In the genomic region with DNA sequence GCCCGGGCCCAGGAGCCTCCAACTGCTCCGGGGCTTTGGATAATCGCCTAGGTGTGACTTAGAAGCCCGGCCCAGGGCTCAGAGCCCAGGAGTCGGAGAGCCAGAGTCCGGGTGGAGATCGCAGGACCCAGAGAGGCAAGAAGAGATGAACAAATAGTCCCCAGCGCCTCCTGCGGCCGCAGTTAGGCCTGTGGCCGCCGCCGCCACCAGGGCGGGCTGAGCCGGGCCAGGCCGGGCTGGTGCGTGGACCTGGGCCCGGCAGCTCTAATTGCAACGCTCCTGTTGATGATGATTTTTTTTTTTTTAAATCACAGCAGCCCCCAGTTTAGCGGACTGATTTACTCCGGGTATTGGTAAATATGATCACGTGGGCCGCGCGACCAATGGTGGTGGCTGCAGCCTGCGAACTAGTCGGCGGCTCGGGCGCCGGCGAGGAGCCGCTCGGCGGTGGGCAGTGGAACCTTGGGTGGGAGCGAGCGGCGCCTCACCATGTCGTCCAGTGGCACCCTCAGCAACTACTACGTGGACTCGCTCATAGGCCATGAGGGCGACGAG, we compare ENCODE assay signal across 9 mouse cellular contexts. TPM values are rescaled to one million over a fixed set of nuclear protein-coding genes. Genes with fewer than 3 reads are reported as not detected.
DNase-seq lines count a peak whose midpoint lies in the region; ATAC-seq and TF ChIP-seq lines count a peak whose summit lies in the region.
"Had no signal": no experiment of that assay in that cellular context is flagged by ENCODE, and none has a peak within 500 bp of the region (broad histone marks: within the 10 kb centered on the region; RNA-seq: fewer than 3 reads in every experiment).

A gene (plus strand): TSS at position 161 of the 555 bp plus-strand sequence.

- under 1% methylated on average over 43 of the region's 43 CpGs for WGBS in lung, embryonic 14.5 days
- under 1% methylated on average over 43 of the region's 43 CpGs for WGBS in embryonic facial prominence, embryonic 15.5 days
- under 1% methylated on average over 43 of the region's 43 CpGs for WGBS in hindbrain, embryonic 12.5 days
- under 1% methylated on average over 42 of the region's 43 CpGs for WGBS in limb, embryonic 14.5 days
- WGBS in stomach, embryonic 14.5 days, result 1% methylated on average over 43 of the region's 43 CpGs

- no peaks in the 10 kb centered on the region for H3K9me3 ChIP-seq in lung, embryonic 14.5 days (ENCODE audit: low read depth, low read length)
- H3K9me3 ChIP-seq in embryonic facial prominence, embryonic 15.5 days (replicated peaks), result no peaks in the 10 kb centered on the region
- no peaks in the 10 kb centered on the region for H3K9me3 ChIP-seq in hindbrain, embryonic 12.5 days (replicated peaks)
- H3K9me3 ChIP-seq in limb, embryonic 14.5 days (ENCODE audit: control insufficient read depth, low read length), result no peaks in the 10 kb centered on the region
- no peaks in the 10 kb centered on the region for H3K9me3 ChIP-seq in stomach, embryonic 14.5 days (ENCODE audit: control insufficient read depth, low read depth, low read length)

- no peaks in the 10 kb centered on the region for H3K4me1 ChIP-seq in lung, embryonic 14.5 days (ENCODE audit: insufficient read depth)
- peaks cover 15% of the 10 kb centered on the region for H3K4me1 ChIP-seq in embryonic facial prominence, embryonic 15.5 days
- peaks cover 10% of the 10 kb centered on the region for H3K4me1 ChIP-seq in hindbrain, embryonic 12.5 days
- peaks cover 35% of the 10 kb centered on the region for H3K4me1 ChIP-seq in limb, embryonic 14.5 days (ENCODE audit: control insufficient read depth, insufficient read depth, low read length)
- H3K4me1 ChIP-seq in stomach, embryonic 14.5 days (ENCODE audit: control insufficient read depth, insufficient read depth, low read length), result no peaks in the 10 kb centered on the region

- H3K27ac ChIP-seq in lung, embryonic 14.5 days (ENCODE audit: low read depth), result no peak within 1 kb of the TSS
- H3K27ac ChIP-seq in embryonic facial prominence, embryonic 15.5 days (replicated peaks), result no peak within 1 kb of the TSS
- H3K27ac ChIP-seq in hindbrain, embryonic 12.5 days, result no peak within 1 kb of the TSS
- peak within 1 kb of the TSS; percentile 89 for H3K27ac ChIP-seq in limb, embryonic 14.5 days (replicated peaks; ENCODE audit: low read depth, low read length)
- H3K27ac ChIP-seq in stomach, embryonic 14.5 days (ENCODE audit: low read length), result no peak within 1 kb of the TSS

- ATAC-seq in lung, embryonic 14.5 days (ENCODE audit: insufficient read depth), result peak; percentile 65; the same call in 1 of the 2 replicates
- peak; percentile 30; the same call in 1 of the 2 replicates for ATAC-seq in embryonic facial prominence, embryonic 15.5 days (ENCODE audit: insufficient number of reproducible peaks, low FRiP score, low TSS enrichment, low read depth)
- ATAC-seq in hindbrain, embryonic 12.5 days (ENCODE audit: low FRiP score), result peak; percentile 80
- peak; percentile 29 for ATAC-seq in limb, embryonic 14.5 days (ENCODE audit: low FRiP score, low read depth)
- no peak for ATAC-seq in stomach, embryonic 14.5 days (ENCODE audit: insufficient number of reproducible peaks, insufficient read depth, low FRiP score, low read depth)

- peak within 1 kb of the TSS; percentile 36 for H3K4me3 ChIP-seq in lung, embryonic 14.5 days (ENCODE audit: low read depth, low read length)
- peak within 1 kb of the TSS; percentile 38 for H3K4me3 ChIP-seq in embryonic facial prominence, embryonic 15.5 days (replicated peaks)
- peak within 1 kb of the TSS; percentile 24 for H3K4me3 ChIP-seq in hindbrain, embryonic 12.5 days
- H3K4me3 ChIP-seq in limb, embryonic 14.5 days (replicated peaks; ENCODE audit: low read length), result peak within 1 kb of the TSS; percentile 55
- peak within 1 kb of the TSS; percentile 19 for H3K4me3 ChIP-seq in stomach, embryonic 14.5 days (ENCODE audit: low read depth, low read length)

- intact Hi-C loops in left cerebral cortex, postnatal 4 days (cut with DNase I), result loop anchor here (10.0 kb wide), 1 partner anchor 1407 kb away; no protein-coding TSS in a partner anchor

- H3K27me3 ChIP-seq in lung, embryonic 14.5 days (ENCODE audit: insufficient read depth, low read length), result peaks cover 99% of the 10 kb centered on the region
- peaks cover 97% of the 10 kb centered on the region for H3K27me3 ChIP-seq in embryonic facial prominence, embryonic 15.5 days
- H3K27me3 ChIP-seq in hindbrain, embryonic 12.5 days, result peaks cover 97% of the 10 kb centered on the region
- peaks cover 56% of the 10 kb centered on the region for H3K27me3 ChIP-seq in limb, embryonic 14.5 days (ENCODE audit: control insufficient read depth, insufficient read depth, low read length)
- peaks cover 64% of the 10 kb centered on the region for H3K27me3 ChIP-seq in stomach, embryonic 14.5 days (ENCODE audit: control insufficient read depth, insufficient read depth, low read length)

- DNase-seq in lung, embryonic 14.5 days, result peak; percentile 55
- no peak for DNase-seq in lung, postnatal 14 days
- no peak for DNase-seq in limb, embryonic 14.5 days (ENCODE audit: low spot score)
- DNase-seq in left cerebral cortex, postnatal 4 days, result no peak
- DNase-seq in lung, postnatal 10 days, result no peak

- no peak for TF ChIP-seq POLR2A in limb, embryonic 14.5 days (IDR thresholded peaks at IDR 0.05; ENCODE audit: borderline replicate concordance, extremely low read depth, insufficient read depth, insufficient read length)

- TF ChIP-seq CTCF in lung, embryonic 14.5 days (IDR thresholded peaks at IDR 0.05; ENCODE audit: low read depth), result no peak

- no peaks in the 10 kb centered on the region for H3K36me3 ChIP-seq in lung, embryonic 14.5 days (ENCODE audit: insufficient read depth)
- no peaks in the 10 kb centered on the region for H3K36me3 ChIP-seq in embryonic facial prominence, embryonic 15.5 days
- H3K36me3 ChIP-seq in hindbrain, embryonic 12.5 days, result no peaks in the 10 kb centered on the region
- peaks cover 11% of the 10 kb centered on the region for H3K36me3 ChIP-seq in limb, embryonic 14.5 days (ENCODE audit: control insufficient read depth, insufficient read depth, low read length)
- no peaks in the 10 kb centered on the region for H3K36me3 ChIP-seq in stomach, embryonic 14.5 days (ENCODE audit: control insufficient read depth, insufficient read depth, low read length)

- H3K4me2 ChIP-seq in lung, embryonic 14.5 days, result peak within 1 kb of the TSS; percentile 59
- peak within 1 kb of the TSS; percentile 53 for H3K4me2 ChIP-seq in embryonic facial prominence, embryonic 15.5 days (replicated peaks)
- peak within 1 kb of the TSS; percentile 48 for H3K4me2 ChIP-seq in hindbrain, embryonic 12.5 days (replicated peaks)
- peak within 1 kb of the TSS; percentile 96 for H3K4me2 ChIP-seq in limb, embryonic 14.5 days (replicated peaks; ENCODE audit: low read depth, low read length, severe bottlenecking)
- peak within 1 kb of the TSS; percentile 28 for H3K4me2 ChIP-seq in stomach, embryonic 14.5 days (replicated peaks; ENCODE audit: low read depth, low read length)

- H3K9ac ChIP-seq in lung, embryonic 14.5 days, result 0 out of 2 replicates have a peak within 1 kb of the TSS, but pooled peaks have one; percentile 16
- H3K9ac ChIP-seq in embryonic facial prominence, embryonic 15.5 days, result 0 out of 2 replicates have a peak within 1 kb of the TSS, but pooled peaks have one; percentile 2
- H3K9ac ChIP-seq in hindbrain, embryonic 12.5 days, result no peak within 1 kb of the TSS
- peak within 1 kb of the TSS; percentile 86 for H3K9ac ChIP-seq in limb, embryonic 14.5 days (ENCODE audit: low read depth, low read length, severe bottlenecking)
- no peak within 1 kb of the TSS for H3K9ac ChIP-seq in stomach, embryonic 14.5 days (replicated peaks; ENCODE audit: low read depth, low read length)

RNA-seq across cellular contexts. Expression of the gene that starts here (rescaled TPM):
- polyA plus RNA-seq in lung, embryonic 14.5 days (2014; fragmentation: Nextera tagmentation; extraction: Ambion mirVana), result 0.13 TPM in 1 of 2 replicates, not detected in the other
- polyA plus RNA-seq in embryonic facial prominence, embryonic 15.5 days (2015; fragmentation: Nextera tagmentation; extraction: Ambion mirVana), result 2.8 and 4.5 TPM in 2 replicates
- 0.10 TPM in 1 of 2 replicates, not detected in the other for polyA plus RNA-seq in hindbrain, embryonic 12.5 days (2016; fragmentation: Nextera tagmentation; extraction: Ambion mirVana)
- 19.6 and 25.7 TPM in 2 replicates for polyA plus RNA-seq in limb, embryonic 14.5 days (2012; rRNA removed)
- polyA plus RNA-seq in limb, embryonic 14.5 days (2014; fragmentation: Nextera tagmentation; extraction: Ambion mirVana), result 7.6 and 8.7 TPM in 2 replicates
- 0.22 and 0.41 TPM in 2 replicates for polyA plus RNA-seq in stomach, embryonic 14.5 days (2014; fragmentation: Nextera tagmentation; extraction: Ambion mirVana)
- total RNA-seq in left cerebral cortex, postnatal 4 days (2021), result not detected
- total RNA-seq: MEL had no signal

Comparison
In these comparisons a context has a peak if more than half of its experiments do, and no peak if none do; other contexts are left out.
1. Peak in DNase-seq, ATAC-seq, H3K4me3 ChIP-seq, H3K9ac ChIP-seq and H3K4me2 ChIP-seq in lung, embryonic 14.5 days; RNA of the gene not detected or under 1 TPM.
2. Peak in ATAC-seq, H3K4me3 ChIP-seq and H3K4me2 ChIP-seq in hindbrain, embryonic 12.5 days; RNA of the gene not detected or under 1 TPM.
3. H3K4me2 ChIP-seq: peak in every context shown above with its lines; median percentile 96 in limb, embryonic 14.5 days; 59 in lung, embryonic 14.5 days; 53 in embryonic facial prominence, embryonic 15.5 days; 48 in hindbrain, embryonic 12.5 days; 28 in stomach, embryonic 14.5 days.
4. H3K9ac ChIP-seq: peak in embryonic facial prominence, embryonic 15.5 days (single experiment) and limb, embryonic 14.5 days (single experiment); none in hindbrain, embryonic 12.5 days (single experiment) and stomach, embryonic 14.5 days (single experiment).
5. Peak in every context shown above with its lines, with median percentiles within 50 percentile points of each other: H3K4me3 ChIP-seq.